Comparison of ENCODE assay signal across 9 mouse cellular contexts in genomic region chr9:107645577-107645976, GRCm38 (mm10). TPM values are rescaled to one million over a fixed set of nuclear protein-coding genes. Genes with fewer than 3 reads are reported as not detected.
A peak's percentile ranks its signal among the peaks of the same experiment; 100 is the strongest.
DNase-seq lines count a peak whose midpoint lies in the region; ATAC-seq and TF ChIP-seq lines count a peak whose summit lies in the region.
"Had no signal": no experiment of that assay in that cellular context is flagged by ENCODE, and none has a peak within 500 bp of the region (broad histone marks: within the 10 kb centered on the region; RNA-seq: fewer than 3 reads in every experiment).

No protein-coding gene starts in this region.

- peak; percentile 49 to 98 for TF ChIP-seq CTCF in CH12.LX (conservative IDR thresholded peaks at IDR 0.05 in 1 of 2, IDR thresholded peaks at IDR 0.05 in 1 of 2; ENCODE audit: low read depth in 2 of 2, low read length in 2 of 2)

- TF ChIP-seq POLR2A in CH12.LX (IDR thresholded peaks at IDR 0.05; ENCODE audit: low read depth, low read length): no peak

- dilution Hi-C loops in CH12.LX (cut with MboI; ENCODE audit: extremely low pct_ligation_motif_present, extremely low pct_unique_long_range_greater_than_20kb, low sequenced_read_pairs): no loop called here

- no peaks in the 10 kb centered on the region for H3K9me3 ChIP-seq in CH12.LX (replicated peaks; ENCODE audit: low read length)
- H3K9me3 ChIP-seq in heart, embryonic 12.5 days (replicated peaks): no peaks in the 10 kb centered on the region
- H3K9me3 ChIP-seq in kidney, embryonic 16.5 days (ENCODE audit: low read length): no peaks in the 10 kb centered on the region
- no peaks in the 10 kb centered on the region for H3K9me3 ChIP-seq in lung, embryonic 15.5 days

- peak; percentile 83 for DNase-seq in CH12.LX (ENCODE audit: extremely low read depth)
- peak; percentile 86 for DNase-seq in adrenal gland, postnatal 10 days
- DNase-seq in embryo, embryonic 9.5 days (ENCODE audit: extremely low spot score): peak; percentile 86
- DNase-seq in thymus, postnatal 10 days (ENCODE audit: low spot score in 2 of 2): peak; percentile 63 to 87

- peak overlapping the region; percentile 96 for H3K4me2 ChIP-seq in CH12.LX (ENCODE audit: insufficient read depth, low read depth, poor library complexity, severe bottlenecking)
- no peak overlapping the region for H3K4me2 ChIP-seq in heart, embryonic 12.5 days
- peak overlapping the region; percentile 61; the same call in 1 of the 2 replicates for H3K4me2 ChIP-seq in kidney, embryonic 16.5 days (replicated peaks; ENCODE audit: low read depth, low read length)
- H3K4me2 ChIP-seq in lung, embryonic 15.5 days: 0 out of 2 replicates have a peak overlapping the region, but pooled peaks have one; percentile 22

- H3K36me3 ChIP-seq in CH12.LX (replicated peaks in 1 of 2; ENCODE audit: control insufficient read depth in 1 of 2, insufficient read depth in 1 of 2, low read length in 1 of 2): no peaks in the 10 kb centered on the region
- no peaks in the 10 kb centered on the region for H3K36me3 ChIP-seq in heart, embryonic 12.5 days
- no peaks in the 10 kb centered on the region for H3K36me3 ChIP-seq in kidney, embryonic 16.5 days (ENCODE audit: insufficient read depth, low read length)
- no peaks in the 10 kb centered on the region for H3K36me3 ChIP-seq in lung, embryonic 15.5 days

- H3K4me1 ChIP-seq in CH12.LX (ENCODE audit: control insufficient read depth in 1 of 2, insufficient read depth in 2 of 2): peaks cover 4 to 31% of the 10 kb centered on the region in 2 experiments
- peaks cover 15% of the 10 kb centered on the region for H3K4me1 ChIP-seq in heart, embryonic 12.5 days (replicated peaks)
- H3K4me1 ChIP-seq in kidney, embryonic 16.5 days (ENCODE audit: insufficient read depth, low read length): peaks cover 18% of the 10 kb centered on the region
- peaks cover 28% of the 10 kb centered on the region for H3K4me1 ChIP-seq in lung, embryonic 15.5 days

- no peak overlapping the region for H3K4me3 ChIP-seq in CH12.LX (replicated peaks in 1 of 3; ENCODE audit: low read depth in 2 of 3, low read length in 2 of 3, poor library complexity in 1 of 3)
- H3K4me3 ChIP-seq in heart, embryonic 12.5 days: no peak overlapping the region
- no peak overlapping the region for H3K4me3 ChIP-seq in kidney, embryonic 16.5 days (ENCODE audit: low read length)
- H3K4me3 ChIP-seq in lung, embryonic 15.5 days: no peak overlapping the region

- TF ChIP-seq EP300 in CH12.LX (IDR thresholded peaks at IDR 0.05; ENCODE audit: low read length): peak; percentile 9; the same call in 1 of the 2 replicates

- peak; percentile 91 for TF ChIP-seq RAD21 in CH12.LX (IDR thresholded peaks at IDR 0.05; ENCODE audit: low read depth, low read length)

- peak overlapping the region; percentile 66; the same call in 1 of the 2 replicates for H3K9ac ChIP-seq in CH12.LX (ENCODE audit: insufficient read depth, low read depth)
- H3K9ac ChIP-seq in heart, embryonic 12.5 days: no peak overlapping the region
- no peak overlapping the region; the same call in 1 of the 2 replicates for H3K9ac ChIP-seq in kidney, embryonic 16.5 days (replicated peaks; ENCODE audit: low read length)
- no peak overlapping the region for H3K9ac ChIP-seq in lung, embryonic 15.5 days

- in situ Hi-C loops in CH12.LX (cut with MboI; ENCODE audit: low pct_ligation_motif_present, low pct_unique_long_range_greater_than_20kb, low sequenced_read_pairs): no loop called here

- H3K79me2 ChIP-seq in CH12.LX (replicated peaks; ENCODE audit: control insufficient read depth, extremely low read depth, insufficient read depth, poor library complexity, severe bottlenecking): no peaks in the 10 kb centered on the region

- H3K27me3 ChIP-seq in CH12.LX (replicated peaks): peaks cover 25% of the 10 kb centered on the region
- no peaks in the 10 kb centered on the region for H3K27me3 ChIP-seq in heart, embryonic 12.5 days (replicated peaks)
- no peaks in the 10 kb centered on the region for H3K27me3 ChIP-seq in kidney, embryonic 16.5 days (ENCODE audit: insufficient read depth, low read length)
- no peaks in the 10 kb centered on the region for H3K27me3 ChIP-seq in lung, embryonic 15.5 days

- 13% methylated on average over 5 of the region's 5 CpGs for WGBS in heart, embryonic 12.5 days
- 15% methylated on average over 5 of the region's 5 CpGs for WGBS in kidney, embryonic 16.5 days
- 13% methylated on average over 5 of the region's 5 CpGs for WGBS in lung, embryonic 15.5 days

- H3K27ac ChIP-seq in CH12.LX (ENCODE audit: insufficient read depth, low read depth): no peak overlapping the region
- H3K27ac ChIP-seq in heart, embryonic 12.5 days (ENCODE audit: poor library complexity, severe bottlenecking): no peak overlapping the region
- H3K27ac ChIP-seq in kidney, embryonic 16.5 days (ENCODE audit: low read length): no peak overlapping the region
- no peak overlapping the region for H3K27ac ChIP-seq in lung, embryonic 15.5 days

- peak; percentile 64; the same call in 1 of the 2 replicates for ATAC-seq in heart, embryonic 12.5 days (ENCODE audit: insufficient number of reproducible peaks, low FRiP score)
- peak; percentile 64 for ATAC-seq in kidney, embryonic 16.5 days (ENCODE audit: low FRiP score, low TSS enrichment)
- ATAC-seq in lung, embryonic 15.5 days (ENCODE audit: borderline replicate concordance, extremely low read depth, low FRiP score, low TSS enrichment): peak; percentile 65; the same call in 1 of the 2 replicates
- peak; percentile 57; the same call in 1 of the 2 replicates for ATAC-seq in neutrophil, adult 5-6 weeks (ENCODE audit: extremely low read depth, insufficient number of reproducible peaks, low FRiP score, poor library complexity, severe bottlenecking)

TF ChIP-seq in CH12.LX, 34 proteins besides CTCF, POLR2A, EP300 and RAD21 (continues in another document):
- TF ChIP-seq BHLHE40 (IDR thresholded peaks at IDR 0.05; ENCODE audit: low read depth, low read length): 0 out of 2 replicates have a peak, but pooled peaks have one; percentile 39
- TF ChIP-seq MEF2A (IDR thresholded peaks at IDR 0.05; ENCODE audit: borderline replicate concordance, low read depth, low read length): no peak
- TF ChIP-seq ELF1 (IDR thresholded peaks at IDR 0.05; ENCODE audit: low read depth, low read length): peak; percentile 22; the same call in 1 of the 2 replicates
- TF ChIP-seq ZC3H11A (IDR thresholded peaks at IDR 0.05; ENCODE audit: low read depth, low read length): peak; percentile 53
- 0 out of 2 replicates have a peak, but pooled peaks have one; percentile 19 for TF ChIP-seq HCFC1 (IDR thresholded peaks at IDR 0.05; ENCODE audit: low read depth, low read length)
- TF ChIP-seq JUN (IDR thresholded peaks at IDR 0.05; ENCODE audit: insufficient read depth, low read depth, low read length): no peak
- TF ChIP-seq IRF4 (IDR thresholded peaks at IDR 0.05; ENCODE audit: low read depth, low read length): peak; percentile 60; the same call in 1 of the 2 replicates
- peak; percentile 52 for TF ChIP-seq ZNF384 (IDR thresholded peaks at IDR 0.05; ENCODE audit: low read depth, low read length)

RNA-seq across cellular contexts. Expression of gene Gnai2, which starts 10.4 kb away (rescaled TPM):
- total RNA-seq in CH12.LX (2012; rRNA removed): 154 and 160 TPM in 2 replicates
- total RNA-seq in CH12.LX (2014; rRNA removed): 86.2 and 98.2 TPM in 2 replicates
- polyA plus RNA-seq in CH12.LX (2012; ENCODE audit: insufficient read length, low read depth): 262 and 286 TPM in 2 replicates
- total RNA-seq in adrenal gland, postnatal 10 days (2021): 100 to 1,000 TPM; 292 to 327 TPM
- 404 and 442 TPM in 2 replicates for polyA plus RNA-seq in heart, embryonic 12.5 days (2016; fragmentation: Nextera tagmentation; extraction: Ambion mirVana)
- polyA plus RNA-seq in kidney, embryonic 16.5 days (2015; fragmentation: Nextera tagmentation; extraction: Ambion mirVana): 447 and 455 TPM in 2 replicates
- 469 and 478 TPM in 2 replicates for polyA plus RNA-seq in lung, embryonic 15.5 days (2015; fragmentation: Nextera tagmentation; extraction: Ambion mirVana)
- total RNA-seq in neutrophil, adult 5-6 weeks (2017): 1,051 and 1,081 TPM in 2 replicates

RNA-seq across cellular contexts. Expression of gene Slc38a3, which starts 23.8 kb away (rescaled TPM):
- 0.04 TPM in 1 of 2 replicates, not detected in the other for total RNA-seq in CH12.LX (2012; rRNA removed)
- not detected in 2 replicates for total RNA-seq in CH12.LX (2014; rRNA removed)
- not detected in 2 replicates for polyA plus RNA-seq in CH12.LX (2012; ENCODE audit: insufficient read length, low read depth)
- 10 to 100 TPM; 42.0 to 95.1 TPM for total RNA-seq in adrenal gland, postnatal 10 days (2021)
- 2.9 and 3.2 TPM in 2 replicates for polyA plus RNA-seq in heart, embryonic 12.5 days (2016; fragmentation: Nextera tagmentation; extraction: Ambion mirVana)
- polyA plus RNA-seq in kidney, embryonic 16.5 days (2015; fragmentation: Nextera tagmentation; extraction: Ambion mirVana): 12.4 and 12.9 TPM in 2 replicates
- 3.9 and 4.1 TPM in 2 replicates for polyA plus RNA-seq in lung, embryonic 15.5 days (2015; fragmentation: Nextera tagmentation; extraction: Ambion mirVana)
- total RNA-seq in neutrophil, adult 5-6 weeks (2017): not detected in 2 replicates

RNA-seq across cellular contexts. Expression of gene Gnat1, which starts 33.9 kb away (rescaled TPM):
- not detected in 2 replicates for total RNA-seq in CH12.LX (2012; rRNA removed)
- total RNA-seq in CH12.LX (2014; rRNA removed): not detected in 2 replicates
- 2.0 and 3.0 TPM in 2 replicates for polyA plus RNA-seq in CH12.LX (2012; ENCODE audit: insufficient read length, low read depth)
- total RNA-seq in adrenal gland, postnatal 10 days (2021): under 1 TPM; 0.33 to 0.42 TPM
- polyA plus RNA-seq in heart, embryonic 12.5 days (2016; fragmentation: Nextera tagmentation; extraction: Ambion mirVana): 0.97 and 1.2 TPM in 2 replicates
- polyA plus RNA-seq in kidney, embryonic 16.5 days (2015; fragmentation: Nextera tagmentation; extraction: Ambion mirVana): 2.8 and 3.0 TPM in 2 replicates
- 0.54 and 0.93 TPM in 2 replicates for polyA plus RNA-seq in lung, embryonic 15.5 days (2015; fragmentation: Nextera tagmentation; extraction: Ambion mirVana)
- 1.7 TPM in 1 of 2 replicates, not detected in the other for total RNA-seq in neutrophil, adult 5-6 weeks (2017)
- total RNA-seq: layer of hippocampus, adult 18-20 months had no signal

RNA-seq across cellular contexts. Expression of gene Sema3b, which starts 36.5 kb away (rescaled TPM):
- total RNA-seq in CH12.LX (2012; rRNA removed): 7.4 and 11.6 TPM in 2 replicates
- total RNA-seq in CH12.LX (2014; rRNA removed): 8.0 and 8.2 TPM in 2 replicates
- polyA plus RNA-seq in CH12.LX (2012; ENCODE audit: insufficient read length, low read depth): 4.3 and 4.7 TPM in 2 replicates
- 10 to 100 TPM in 1 of 2 experiments, 1 to 10 TPM in 1; 9.5 to 13.2 TPM for total RNA-seq in adrenal gland, postnatal 10 days (2021)
- polyA plus RNA-seq in heart, embryonic 12.5 days (2016; fragmentation: Nextera tagmentation; extraction: Ambion mirVana): 10.7 and 11.2 TPM in 2 replicates
- polyA plus RNA-seq in kidney, embryonic 16.5 days (2015; fragmentation: Nextera tagmentation; extraction: Ambion mirVana): 31.3 TPM in 2 replicates
- 8.2 and 9.1 TPM in 2 replicates for polyA plus RNA-seq in lung, embryonic 15.5 days (2015; fragmentation: Nextera tagmentation; extraction: Ambion mirVana)
- 0.12 TPM in 2 replicates for total RNA-seq in neutrophil, adult 5-6 weeks (2017)

RNA-seq across cellular contexts. Expression of gene Ifrd2, which starts 58.1 kb away (rescaled TPM):
- total RNA-seq in CH12.LX (2012; rRNA removed) (91.3 and 101 TPM in 2 replicates), CH12.LX (2014; rRNA removed) (57.7 and 62.8 TPM in 2 replicates)
- 127 and 143 TPM in 2 replicates for polyA plus RNA-seq in CH12.LX (2012; ENCODE audit: insufficient read length, low read depth)
- 10 to 100 TPM; 37.4 to 40.9 TPM for total RNA-seq in adrenal gland, postnatal 10 days (2021)
- polyA plus RNA-seq in heart, embryonic 12.5 days (2016; fragmentation: Nextera tagmentation; extraction: Ambion mirVana): 34.0 and 35.5 TPM in 2 replicates
- 60.7 and 64.3 TPM in 2 replicates for polyA plus RNA-seq in kidney, embryonic 16.5 days (2015; fragmentation: Nextera tagmentation; extraction: Ambion mirVana)
- 40.0 and 44.2 TPM in 2 replicates for polyA plus RNA-seq in lung, embryonic 15.5 days (2015; fragmentation: Nextera tagmentation; extraction: Ambion mirVana)
- 11.2 and 20.1 TPM in 2 replicates for total RNA-seq in neutrophil, adult 5-6 weeks (2017)
